Mouse (Mus musculus): ENCODE measurements at regions not wholly inside any gene's neighbourhood (a gene's known extent, or its start where the extent isn't known, plus 50 kb on each side); places are given as distances from the start of the nearest gene placed in this dataset.
A peak's percentile ranks its signal among the peaks of the same experiment; 100 is the strongest.

DNA sequence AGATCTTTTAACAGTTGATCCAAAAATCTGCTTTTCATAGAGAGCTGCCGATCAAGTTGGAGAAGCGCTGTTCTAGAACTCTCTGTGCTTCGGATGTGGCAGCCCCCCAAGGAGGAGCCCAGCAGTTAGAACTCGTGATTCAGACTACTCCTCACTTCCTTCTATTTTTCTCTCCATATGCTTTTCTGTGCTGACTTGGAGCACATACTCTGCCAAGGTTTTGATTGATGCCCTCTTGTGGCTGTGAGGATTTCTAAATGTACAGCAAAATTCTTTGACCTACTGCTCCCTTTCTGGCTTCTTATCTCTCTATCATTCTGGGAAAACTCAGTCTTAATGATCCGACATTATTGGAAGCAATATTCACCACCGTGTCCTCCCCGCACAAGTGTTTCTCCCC lies 446.7 kb downstream of the Klf5 start:
- Histone ChIP-seq H3K9me3 (ENCODE audit: control insufficient read depth, low read length) (no peaks in the 10 kb centered on the region), H3K9ac (replicated peaks; ENCODE audit: low read depth, low read length) (no peak overlapping the region), H3K36me3 (ENCODE audit: control insufficient read depth, insufficient read depth) (no peaks in the 10 kb centered on the region), H3K4me3 (replicated peaks; ENCODE audit: low read length) (no peak overlapping the region), H3K27me3 (replicated peaks; ENCODE audit: control insufficient read depth, insufficient read depth, low read length) (no peaks in the 10 kb centered on the region), H3K4me2 (ENCODE audit: low read length) (no peak overlapping the region), H3K4me1 (replicated peaks; ENCODE audit: control insufficient read depth, insufficient read depth, low read length) (peaks cover 21% of the 10 kb centered on the region), H3K27ac (ENCODE audit: low read length) (no peak overlapping the region)
- ATAC-seq = no peak
- WGBS = 80% methylated on average over 7 of the region's 7 CpGs

DNA sequence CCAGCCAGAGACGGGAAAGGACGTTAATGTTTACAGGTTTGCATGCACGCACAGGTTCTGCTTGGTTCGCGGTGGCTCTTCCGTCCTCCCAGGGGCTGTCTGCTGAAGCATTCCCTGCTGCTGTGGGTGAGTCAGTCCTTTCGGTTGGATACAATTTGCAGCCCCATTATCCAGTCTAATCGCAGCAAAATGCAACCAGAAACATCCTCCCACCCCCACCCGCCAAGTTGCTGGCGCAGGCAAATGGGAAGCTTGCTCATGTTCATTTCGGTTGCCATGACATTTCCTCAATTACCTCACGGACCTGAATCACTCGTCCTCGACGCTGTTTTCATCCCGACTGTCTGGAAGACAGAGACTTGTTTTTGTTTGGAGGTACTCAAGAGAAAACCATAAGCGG lies 449.7 kb downstream of the Klf5 start:
- Histone ChIP-seq H3K4me2 (ENCODE audit: low read length) (peak overlapping the region; percentile 37), H3K4me3 (replicated peaks; ENCODE audit: low read length) (no peak overlapping the region), H3K36me3 (ENCODE audit: control insufficient read depth, insufficient read depth) (no peaks in the 10 kb centered on the region), H3K9ac (replicated peaks; ENCODE audit: low read depth, low read length) (no peak overlapping the region), H3K9me3 (ENCODE audit: control insufficient read depth, low read length) (no peaks in the 10 kb centered on the region), H3K27ac (ENCODE audit: low read length) (peak overlapping the region; percentile 61), H3K4me1 (replicated peaks; ENCODE audit: control insufficient read depth, insufficient read depth, low read length) (peaks cover 24% of the 10 kb centered on the region), H3K27me3 (replicated peaks; ENCODE audit: control insufficient read depth, insufficient read depth, low read length) (no peaks in the 10 kb centered on the region)
- WGBS = 32% methylated on average over 17 of the region's 17 CpGs
- peak; percentile 59 for ATAC-seq

DNA sequence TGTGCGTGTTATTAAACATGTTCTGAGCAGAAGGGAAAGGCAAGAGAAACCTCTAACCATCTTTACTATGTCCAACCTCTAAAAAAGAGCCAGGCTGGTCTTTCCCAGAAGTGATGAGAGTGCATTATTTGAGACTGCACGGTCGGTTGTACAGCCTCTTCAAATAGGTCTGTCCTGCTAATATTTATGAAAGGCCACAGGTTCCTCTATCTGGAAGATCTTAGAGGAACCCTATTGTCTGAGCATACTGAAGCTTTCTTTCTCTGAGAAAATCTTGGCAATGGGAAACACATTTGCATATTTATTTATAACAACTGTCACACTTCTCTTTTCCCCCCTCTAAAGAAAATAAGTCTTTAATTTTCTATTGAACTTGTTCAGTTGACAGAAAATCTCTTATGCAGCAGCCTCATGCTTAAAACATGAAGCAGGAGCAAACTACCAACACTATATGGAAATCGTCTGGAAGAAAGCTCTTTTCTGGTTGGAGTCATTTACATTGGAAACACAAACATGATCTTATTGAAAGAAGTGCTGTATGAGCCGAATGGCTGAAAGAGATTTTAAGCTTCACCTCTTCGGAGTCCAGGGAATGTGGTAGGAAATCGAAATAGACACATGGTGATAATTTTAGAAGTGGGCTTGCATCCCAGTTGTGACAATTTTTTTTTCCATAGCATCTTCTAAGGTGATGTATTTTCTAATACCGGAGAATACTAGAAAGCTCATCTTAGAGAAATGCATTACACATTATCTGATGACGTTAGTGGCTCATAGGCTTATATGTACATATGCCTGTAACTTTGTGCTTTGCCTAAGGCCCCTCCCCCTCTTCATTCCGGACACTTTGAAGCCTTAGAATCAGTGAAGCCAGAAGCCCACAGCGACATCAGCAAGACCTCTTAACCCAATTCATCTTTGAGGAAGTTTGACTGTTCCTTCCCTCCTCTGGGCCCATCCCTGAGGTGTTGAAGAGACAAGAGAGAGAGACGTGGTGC lies 451.1 kb downstream of the Klf5 start:
- ATAC-seq = peak; percentile 80
- Histone ChIP-seq H3K9me3 (ENCODE audit: control insufficient read depth, low read length) (no peaks in the 10 kb centered on the region), H3K4me1 (replicated peaks; ENCODE audit: control insufficient read depth, insufficient read depth, low read length) (peaks cover 24% of the 10 kb centered on the region), H3K4me3 (replicated peaks; ENCODE audit: low read length) (no peak overlapping the region), H3K9ac (replicated peaks; ENCODE audit: low read depth, low read length) (no peak overlapping the region), H3K27me3 (replicated peaks; ENCODE audit: control insufficient read depth, insufficient read depth, low read length) (no peaks in the 10 kb centered on the region), H3K4me2 (ENCODE audit: low read length) (peak overlapping the region; percentile 24), H3K27ac (ENCODE audit: low read length) (peak overlapping the region; percentile 90), H3K36me3 (ENCODE audit: control insufficient read depth, insufficient read depth) (no peaks in the 10 kb centered on the region)
- 22% methylated on average over 12 of the region's 12 CpGs for WGBS

DNA sequence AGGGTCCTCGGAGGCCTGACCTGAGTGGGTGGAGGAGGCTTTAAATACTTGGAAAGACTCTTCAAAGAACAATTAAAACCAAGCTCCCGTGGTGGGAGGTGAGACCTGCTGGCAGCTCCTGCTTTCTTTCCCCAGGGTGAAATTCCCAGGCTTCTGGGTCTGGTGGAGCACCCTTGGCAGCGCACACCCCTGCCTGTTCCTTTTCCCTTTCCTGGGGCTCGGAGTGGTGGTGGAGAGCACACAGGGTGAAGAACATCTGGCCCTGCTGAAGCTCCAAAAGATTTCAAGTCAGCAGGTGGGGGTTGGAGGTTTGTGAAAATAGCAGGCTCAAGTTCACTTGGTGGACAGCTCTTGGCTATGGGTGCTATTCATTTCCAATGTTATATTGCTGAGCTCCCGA lies 459.6 kb downstream of the Klf5 start:
- no peaks in the 10 kb centered on the region for H3K36me3 ChIP-seq (ENCODE audit: control insufficient read depth, insufficient read depth)
- H3K27ac ChIP-seq (ENCODE audit: low read length) = no peak overlapping the region
- H3K9ac ChIP-seq (replicated peaks; ENCODE audit: low read depth, low read length) = no peak overlapping the region
- no peaks in the 10 kb centered on the region; the same call in 1 of the 2 replicates for H3K4me1 ChIP-seq (replicated peaks; ENCODE audit: control insufficient read depth, insufficient read depth, low read length)
- H3K4me2 ChIP-seq (ENCODE audit: low read length) = no peak overlapping the region
- no peak for ATAC-seq
- H3K27me3 ChIP-seq (replicated peaks; ENCODE audit: control insufficient read depth, insufficient read depth, low read length) = no peaks in the 10 kb centered on the region
- no peak overlapping the region for H3K4me3 ChIP-seq (replicated peaks; ENCODE audit: low read length)
- 72% methylated on average over 5 of the region's 5 CpGs for WGBS
- no peaks in the 10 kb centered on the region for H3K9me3 ChIP-seq (ENCODE audit: control insufficient read depth, low read length)

DNA sequence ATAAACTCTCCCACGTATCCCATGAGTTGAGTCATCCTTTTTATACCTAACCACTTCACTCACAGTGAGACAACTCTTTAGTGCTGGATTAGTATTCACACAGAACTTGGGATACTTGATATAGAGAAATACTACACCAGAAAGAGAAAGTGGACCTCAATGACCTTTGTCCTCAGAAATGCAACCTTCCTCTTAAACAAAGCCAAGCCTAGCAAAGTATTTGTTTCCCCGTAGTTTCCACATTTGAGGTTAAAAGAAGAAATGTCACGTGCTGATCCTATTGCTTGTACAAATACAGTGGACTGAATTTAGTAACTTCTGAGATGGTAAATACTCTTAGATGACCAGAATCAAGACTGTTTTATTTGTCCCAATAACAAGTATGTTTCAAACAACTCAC lies 464.8 kb downstream of the Klf5 start:
- H3K9me3 ChIP-seq (ENCODE audit: control insufficient read depth, low read length) = no peaks in the 10 kb centered on the region
- H3K9ac ChIP-seq (replicated peaks; ENCODE audit: low read depth, low read length) = no peak overlapping the region
- WGBS = 66% methylated on average over 3 of the region's 3 CpGs
- H3K27ac ChIP-seq (ENCODE audit: low read length) = no peak overlapping the region
- H3K4me1 ChIP-seq (replicated peaks; ENCODE audit: control insufficient read depth, insufficient read depth, low read length) = no peaks in the 10 kb centered on the region
- no peak overlapping the region for H3K4me2 ChIP-seq (ENCODE audit: low read length)
- no peak overlapping the region for H3K4me3 ChIP-seq (replicated peaks; ENCODE audit: low read length)
- H3K27me3 ChIP-seq (replicated peaks; ENCODE audit: control insufficient read depth, insufficient read depth, low read length) = no peaks in the 10 kb centered on the region
- ATAC-seq = no peak
- no peaks in the 10 kb centered on the region for H3K36me3 ChIP-seq (ENCODE audit: control insufficient read depth, insufficient read depth)

DNA sequence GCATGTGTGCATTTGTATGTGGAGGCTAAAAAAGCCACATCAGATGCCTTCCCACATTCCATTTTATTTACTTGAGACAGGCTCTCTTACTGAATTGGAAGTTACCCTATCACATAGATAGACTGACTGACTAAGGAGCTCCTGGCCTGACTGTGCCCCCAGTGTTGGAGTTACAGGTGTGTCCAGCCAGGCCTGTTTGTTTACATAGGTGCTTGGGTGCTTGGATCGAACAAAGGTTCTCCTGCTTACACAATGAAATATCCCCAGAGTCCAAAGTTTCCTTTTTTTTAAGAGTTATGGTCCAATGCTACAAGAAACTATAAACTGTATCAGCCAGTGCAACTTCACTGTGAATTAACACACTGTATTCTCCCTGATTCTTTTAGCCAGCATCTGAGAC lies 472.5 kb downstream of the Klf5 start:
- no peaks in the 10 kb centered on the region for H3K27me3 ChIP-seq (replicated peaks; ENCODE audit: control insufficient read depth, insufficient read depth, low read length)
- ATAC-seq = no peak
- H3K36me3 ChIP-seq (ENCODE audit: control insufficient read depth, insufficient read depth) = no peaks in the 10 kb centered on the region
- H3K27ac ChIP-seq (ENCODE audit: low read length) = no peak overlapping the region
- no peak overlapping the region for H3K4me2 ChIP-seq (ENCODE audit: low read length)
- no peak overlapping the region for H3K9ac ChIP-seq (replicated peaks; ENCODE audit: low read depth, low read length)
- WGBS = 88% methylated on average over 1 of the region's 1 CpGs
- H3K4me3 ChIP-seq (replicated peaks; ENCODE audit: low read length) = no peak overlapping the region
- H3K9me3 ChIP-seq (ENCODE audit: control insufficient read depth, low read length) = no peaks in the 10 kb centered on the region
- H3K4me1 ChIP-seq (replicated peaks; ENCODE audit: control insufficient read depth, insufficient read depth, low read length) = no peaks in the 10 kb centered on the region

DNA sequence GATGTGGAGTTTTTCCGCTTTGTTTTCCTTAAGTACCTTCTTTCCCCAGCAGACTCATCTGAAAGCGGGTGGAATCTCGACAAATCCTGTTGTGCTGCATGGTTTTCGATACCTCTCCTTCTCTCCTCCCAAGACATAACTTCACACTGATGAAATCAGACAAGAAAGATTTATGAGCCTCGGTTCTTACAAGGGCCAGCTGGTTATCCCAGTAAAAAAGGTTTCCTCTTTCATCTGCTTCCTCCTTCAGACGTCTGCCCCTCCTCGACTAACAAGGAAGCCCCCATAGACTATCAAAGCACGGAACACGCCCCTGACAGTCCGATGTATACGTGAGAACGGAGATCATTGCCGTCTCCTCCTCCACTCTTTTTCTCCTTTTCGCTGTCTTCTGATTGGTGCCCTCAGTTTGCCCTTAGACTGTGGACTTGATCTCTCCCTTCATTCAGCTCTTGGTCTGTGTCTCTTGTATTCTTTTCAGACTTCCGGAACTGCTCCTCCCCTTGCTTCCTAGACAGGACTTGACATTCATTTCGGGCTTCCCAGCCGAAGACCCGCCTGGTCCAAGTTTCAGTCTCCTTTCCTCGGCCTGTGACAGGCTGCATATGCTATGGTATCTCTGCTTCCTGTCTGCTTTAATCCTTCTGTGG lies 474.4 kb downstream of the Klf5 start:
- Histone ChIP-seq H3K4me3 (replicated peaks; ENCODE audit: low read length) (no peak overlapping the region), H3K27me3 (replicated peaks; ENCODE audit: control insufficient read depth, insufficient read depth, low read length) (no peaks in the 10 kb centered on the region), H3K4me2 (ENCODE audit: low read length) (no peak overlapping the region), H3K9me3 (ENCODE audit: control insufficient read depth, low read length) (no peaks in the 10 kb centered on the region), H3K4me1 (replicated peaks; ENCODE audit: control insufficient read depth, insufficient read depth, low read length) (no peaks in the 10 kb centered on the region), H3K27ac (ENCODE audit: low read length) (no peak overlapping the region), H3K36me3 (ENCODE audit: control insufficient read depth, insufficient read depth) (no peaks in the 10 kb centered on the region), H3K9ac (replicated peaks; ENCODE audit: low read depth, low read length) (no peak overlapping the region)
- no peak for ATAC-seq
- WGBS = 86% methylated on average over 19 of the region's 19 CpGs

DNA sequence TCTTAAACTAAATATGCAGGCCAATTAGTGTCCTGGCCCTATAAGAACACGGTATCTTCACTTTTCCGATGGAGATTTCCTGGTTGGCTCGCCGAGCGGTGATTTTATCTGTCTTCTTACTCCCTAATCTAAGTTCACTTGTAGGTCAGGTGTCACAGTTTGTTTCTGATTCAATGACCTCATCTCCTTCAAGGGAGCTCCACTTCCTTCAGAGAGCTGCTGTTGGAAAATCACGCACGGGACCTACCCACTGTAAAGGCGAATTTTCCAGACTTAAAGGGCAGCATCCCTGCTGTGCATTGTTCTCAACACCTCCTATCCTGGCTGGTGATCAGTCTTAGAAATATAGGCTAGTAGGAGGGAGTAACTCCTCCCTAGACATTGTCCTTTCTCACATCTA lies 480.0 kb downstream of the Klf5 start:
- no peak for ATAC-seq
- H3K9ac ChIP-seq (replicated peaks; ENCODE audit: low read depth, low read length) = no peak overlapping the region
- no peaks in the 10 kb centered on the region for H3K27me3 ChIP-seq (replicated peaks; ENCODE audit: control insufficient read depth, insufficient read depth, low read length)
- no peak overlapping the region for H3K4me2 ChIP-seq (ENCODE audit: low read length)
- no peaks in the 10 kb centered on the region for H3K4me1 ChIP-seq (replicated peaks; ENCODE audit: control insufficient read depth, insufficient read depth, low read length)
- H3K4me3 ChIP-seq (replicated peaks; ENCODE audit: low read length) = no peak overlapping the region
- no peak overlapping the region for H3K27ac ChIP-seq (ENCODE audit: low read length)
- no peaks in the 10 kb centered on the region for H3K9me3 ChIP-seq (ENCODE audit: control insufficient read depth, low read length)
- no peaks in the 10 kb centered on the region for H3K36me3 ChIP-seq (ENCODE audit: control insufficient read depth, insufficient read depth)
- WGBS = 50% methylated on average over 8 of the region's 8 CpGs

DNA sequence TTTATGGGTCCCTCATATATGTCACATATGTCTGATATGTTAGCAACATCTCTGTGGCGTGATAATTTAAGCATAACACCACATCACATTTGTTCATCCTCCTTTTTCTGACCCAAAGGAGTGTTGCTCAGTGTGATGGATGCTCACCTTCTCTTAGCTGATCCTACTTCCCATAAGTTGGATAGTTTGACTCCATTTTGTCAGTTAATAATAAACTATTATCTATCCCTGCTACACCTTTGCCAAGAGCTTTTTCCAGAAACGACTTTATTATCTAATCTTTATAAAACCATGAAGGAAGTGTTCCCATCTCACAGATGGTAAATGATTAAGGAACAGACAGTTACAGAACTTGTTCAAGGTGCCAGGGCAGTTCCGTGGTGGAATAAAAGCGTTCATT lies 480.5 kb downstream of the Klf5 start:
- ATAC-seq = no peak
- no peaks in the 10 kb centered on the region for H3K4me1 ChIP-seq (replicated peaks; ENCODE audit: control insufficient read depth, insufficient read depth, low read length)
- H3K36me3 ChIP-seq (ENCODE audit: control insufficient read depth, insufficient read depth) = no peaks in the 10 kb centered on the region
- H3K27me3 ChIP-seq (replicated peaks; ENCODE audit: control insufficient read depth, insufficient read depth, low read length) = no peaks in the 10 kb centered on the region
- 83% methylated on average over 4 of the region's 4 CpGs for WGBS
- no peak overlapping the region for H3K27ac ChIP-seq (ENCODE audit: low read length)
- H3K4me3 ChIP-seq (replicated peaks; ENCODE audit: low read length) = no peak overlapping the region
- no peaks in the 10 kb centered on the region for H3K9me3 ChIP-seq (ENCODE audit: control insufficient read depth, low read length)
- no peak overlapping the region for H3K9ac ChIP-seq (replicated peaks; ENCODE audit: low read depth, low read length)
- no peak overlapping the region for H3K4me2 ChIP-seq (ENCODE audit: low read length)

All from forebrain, embryonic 16.5 days (tissue).